Mouse (Mus musculus) stomach, embryonic 16.5 days (tissue): ENCODE measurements at regions not wholly inside any gene's neighbourhood (a gene's known extent, or its start where the extent isn't known, plus 50 kb on each side); places are given as distances from the start of the nearest gene placed in this dataset.

Experiments
- ATAC-seq: fragments of 200-750 bp; cut with Nextera tagmentation; 2 replicates; pipeline ENCODE4 v1.8.0; 2017; ENCODE audit warnings: moderate number of reproducible peaks, moderate TSS enrichment; ENCODE audit not compliant: insufficient read depth, low FRiP score
- H3K27ac ChIP-seq: fragments of 300-500 bp; sonication (generic); 2 replicates; pipeline ENCODE4 v1.5.1; 2014; ENCODE audit warnings: low read length
- H3K27me3 ChIP-seq: fragments of 300-500 bp; sonication (generic); 2 replicates; pipeline ENCODE4 v1.6.1; 2014; ENCODE audit warnings: low read length, control low read depth, mixed read lengths; ENCODE audit not compliant: control insufficient read depth, insufficient read depth
- H3K36me3 ChIP-seq: fragments of 300-500 bp; sonication (generic); 2 replicates; pipeline ENCODE4 v1.6.1; 2014; ENCODE audit warnings: low read length; ENCODE audit not compliant: control insufficient read depth, insufficient read depth
- H3K4me1 ChIP-seq: fragments of 300-500 bp; sonication (generic); 2 replicates; pipeline ENCODE4 v1.6.1; 2014; ENCODE audit warnings: low read length, control low read depth, mixed read lengths; ENCODE audit not compliant: control insufficient read depth, insufficient read depth
- H3K4me2 ChIP-seq: fragments of 300-500 bp; sonication (generic); 2 replicates; pipeline ENCODE4 v1.6.1; 2014; ENCODE audit warnings: low read depth, low read length, mixed read lengths
- H3K4me3 ChIP-seq: fragments of 300-500 bp; sonication (generic); replicated peaks from 2 replicates; pipeline ENCODE4 v1.5.1; 2014; ENCODE audit warnings: mild to moderate bottlenecking, low read length
- H3K9ac ChIP-seq: fragments of 300-500 bp; sonication (generic); 2 replicates; pipeline ENCODE4 v1.6.1; 2014; ENCODE audit warnings: low read length
- H3K9me3 ChIP-seq: fragments of 300-500 bp; sonication (generic); replicated peaks from 2 replicates; pipeline ENCODE4 v1.6.1; 2016; ENCODE audit warnings: low read length, control low read depth; ENCODE audit not compliant: control insufficient read depth
- WGBS: fragments of 180-500 bp; shearing (Covaris S2); extraction: QIAGEN DNeasy Blood & Tissue Kit; methylation state at CpG from one replicate; pipeline ENCODE4 v1.1.7; 2014; 5-methylcytosine and 5-hydroxymethylcytosine counted together

- Histone ChIP-seq H3K9me3 (no peaks in the 10 kb centered on the region), H3K4me3 (no peak overlapping the region), H3K27ac (no peak overlapping the region), H3K4me2 (no peak overlapping the region), H3K4me1 (no peaks in the 10 kb centered on the region), H3K36me3 (no peaks in the 10 kb centered on the region), H3K9ac (no peak overlapping the region), H3K27me3 (no peaks in the 10 kb centered on the region)
- ATAC-seq: no peak
- 54% methylated on average over 1 of the region's 1 CpGs for WGBS
Observed at GRCm38 (mm10) chr14:80169211-80169610, 185.3 kb downstream of the Olfm4 start.

- 23% methylated on average over 11 of the region's 11 CpGs for WGBS
- H3K4me3 ChIP-seq: no peak overlapping the region
- H3K9ac ChIP-seq: no peak overlapping the region
- no peaks in the 10 kb centered on the region for H3K27me3 ChIP-seq
- no peaks in the 10 kb centered on the region for H3K4me1 ChIP-seq
- H3K36me3 ChIP-seq: no peaks in the 10 kb centered on the region
- no peak overlapping the region for H3K4me2 ChIP-seq
- no peak for ATAC-seq
- no peaks in the 10 kb centered on the region for H3K9me3 ChIP-seq
- H3K27ac ChIP-seq: no peak overlapping the region
Observed at GRCm38 (mm10) chr14:80170450-80171180, 186.7 kb downstream of the Olfm4 start.

GRCm38 (mm10) chr14:80172799-80173484, 189.1 kb downstream of the Olfm4 start:
- H3K27me3 ChIP-seq: no peaks in the 10 kb centered on the region
- H3K9ac ChIP-seq: no peak overlapping the region
- H3K9me3 ChIP-seq: no peaks in the 10 kb centered on the region
- H3K4me1 ChIP-seq: no peaks in the 10 kb centered on the region
- no peak overlapping the region for H3K4me3 ChIP-seq
- no peak overlapping the region for H3K27ac ChIP-seq
- ATAC-seq: no peak; the same call in 1 of the 2 replicates
- H3K4me2 ChIP-seq: no peak overlapping the region
- 49% methylated on average over 4 of the region's 4 CpGs for WGBS
- H3K36me3 ChIP-seq: no peaks in the 10 kb centered on the region

- no peak overlapping the region for H3K4me2 ChIP-seq
- H3K27me3 ChIP-seq: no peaks in the 10 kb centered on the region
- no peaks in the 10 kb centered on the region for H3K4me1 ChIP-seq
- H3K36me3 ChIP-seq: no peaks in the 10 kb centered on the region
- WGBS: 22% methylated on average over 6 of the region's 6 CpGs
- no peak overlapping the region for H3K27ac ChIP-seq
- ATAC-seq: no peak
- no peak overlapping the region for H3K9ac ChIP-seq
- no peaks in the 10 kb centered on the region for H3K9me3 ChIP-seq
- no peak overlapping the region for H3K4me3 ChIP-seq
Observed at GRCm38 (mm10) chr14:80176464-80176863, 192.6 kb downstream of the Olfm4 start.

GRCm38 (mm10) chr14:80195041-80195440, 211.2 kb downstream of the Olfm4 start:
- Histone ChIP-seq H3K27me3 (no peaks in the 10 kb centered on the region), H3K36me3 (no peaks in the 10 kb centered on the region), H3K27ac (no peak overlapping the region), H3K4me3 (no peak overlapping the region), H3K9ac (no peak overlapping the region), H3K4me1 (no peaks in the 10 kb centered on the region), H3K9me3 (no peaks in the 10 kb centered on the region), H3K4me2 (no peak overlapping the region)
- WGBS: 22% methylated on average over 2 of the region's 2 CpGs
- no peak for ATAC-seq

- no peak overlapping the region for H3K4me3 ChIP-seq
- 23% methylated on average over 2 of the region's 2 CpGs for WGBS
- ATAC-seq: no peak
- no peaks in the 10 kb centered on the region for H3K4me1 ChIP-seq
- H3K27ac ChIP-seq: no peak overlapping the region
- H3K9ac ChIP-seq: no peak overlapping the region
- no peaks in the 10 kb centered on the region for H3K9me3 ChIP-seq
- H3K27me3 ChIP-seq: no peaks in the 10 kb centered on the region
- no peak overlapping the region for H3K4me2 ChIP-seq
- no peaks in the 10 kb centered on the region for H3K36me3 ChIP-seq
Observed at GRCm38 (mm10) chr14:80212916-80213315, 229.0 kb downstream of the Olfm4 start.

GRCm38 (mm10) chr14:80213666-80214065, 229.8 kb downstream of the Olfm4 start:
- no peaks in the 10 kb centered on the region for H3K27me3 ChIP-seq
- no peak overlapping the region for H3K9ac ChIP-seq
- no peaks in the 10 kb centered on the region for H3K4me1 ChIP-seq
- H3K4me3 ChIP-seq: no peak overlapping the region
- no peaks in the 10 kb centered on the region for H3K9me3 ChIP-seq
- H3K4me2 ChIP-seq: no peak overlapping the region
- no peak for ATAC-seq
- H3K36me3 ChIP-seq: no peaks in the 10 kb centered on the region
- no peak overlapping the region for H3K27ac ChIP-seq
- WGBS: 66% methylated on average over 9 of the region's 9 CpGs

- H3K9ac ChIP-seq: no peak overlapping the region
- 14% methylated on average over 6 of the region's 6 CpGs for WGBS
Observed at GRCm38 (mm10) chr14:80215960-80216552, 232.2 kb downstream of the Olfm4 start.

GRCm38 (mm10) chr14:80232066-80232465, 248.2 kb downstream of the Olfm4 start:
- Histone ChIP-seq H3K27ac (no peak overlapping the region), H3K4me2 (no peak overlapping the region), H3K9me3 (no peaks in the 10 kb centered on the region), H3K4me1 (no peaks in the 10 kb centered on the region), H3K27me3 (no peaks in the 10 kb centered on the region), H3K4me3 (no peak overlapping the region), H3K36me3 (no peaks in the 10 kb centered on the region), H3K9ac (no peak overlapping the region)
- ATAC-seq: no peak
- 78% methylated on average over 3 of the region's 3 CpGs for WGBS

More at GRCm38 (mm10) chr14:80215960-80216552, 232.2 kb downstream of the Olfm4 start:
- Histone ChIP-seq H3K27ac (no peak overlapping the region), H3K9me3 (no peaks in the 10 kb centered on the region), H3K4me1 (no peaks in the 10 kb centered on the region), H3K4me2 (no peak overlapping the region), H3K27me3 (no peaks in the 10 kb centered on the region), H3K4me3 (no peak overlapping the region), H3K36me3 (no peaks in the 10 kb centered on the region)
- peak; percentile 68; the same call in 1 of the 2 replicates for ATAC-seq
